Mouse (Mus musculus): Measurements from ENCODE around the gene Sept1.
A peak's percentile ranks its signal among the peaks of the same experiment; 100 is the strongest.

The Sept1 gene

DNA sequence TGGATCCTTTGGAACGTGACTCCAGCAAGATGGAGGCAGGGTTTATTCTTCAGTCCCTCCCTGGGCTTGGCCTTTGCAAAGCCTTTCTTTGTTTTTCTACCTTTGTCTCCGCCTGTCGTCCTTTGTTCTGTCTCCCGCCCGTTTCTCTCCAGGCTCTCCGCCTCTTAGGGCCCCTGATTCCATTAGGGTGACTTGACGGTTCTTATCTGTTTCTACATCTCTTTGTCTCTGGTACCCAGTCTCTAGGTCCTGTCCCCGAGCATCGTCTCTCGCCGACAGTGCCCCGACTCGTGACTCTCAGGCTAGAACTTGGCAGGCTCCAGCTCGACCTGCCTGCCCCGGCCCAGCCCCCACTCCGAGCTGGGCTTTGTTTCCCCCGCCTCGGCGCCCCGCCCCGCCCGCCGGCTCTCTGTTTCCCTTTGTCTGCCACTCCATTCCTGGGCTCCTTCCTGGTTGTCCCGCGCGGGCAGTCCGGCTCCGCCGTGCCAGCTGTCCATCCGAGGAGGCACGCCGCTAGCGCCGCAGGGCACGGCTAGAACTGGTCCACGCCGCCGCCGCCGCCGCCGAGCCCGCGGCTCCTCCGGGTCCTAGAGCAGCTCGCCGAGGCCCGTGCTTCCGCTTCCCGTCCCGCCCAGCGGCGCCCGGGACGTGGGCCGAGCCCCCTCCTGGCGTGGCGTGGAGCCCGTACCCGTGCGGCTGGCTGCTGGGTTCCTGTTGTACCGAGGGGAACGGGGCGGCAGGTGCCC, at the start of gene Sept1, which contains the start of gene Zfp553:
Gene Sept1 (minus strand): TSS at position 509 of the 746 bp plus-strand sequence.
Gene Zfp553 (plus strand): TSS at position 440 of the 746 bp plus-strand sequence.
- peak; percentile 89 for DNase-seq (ENCODE audit: low spot score)

DNA sequence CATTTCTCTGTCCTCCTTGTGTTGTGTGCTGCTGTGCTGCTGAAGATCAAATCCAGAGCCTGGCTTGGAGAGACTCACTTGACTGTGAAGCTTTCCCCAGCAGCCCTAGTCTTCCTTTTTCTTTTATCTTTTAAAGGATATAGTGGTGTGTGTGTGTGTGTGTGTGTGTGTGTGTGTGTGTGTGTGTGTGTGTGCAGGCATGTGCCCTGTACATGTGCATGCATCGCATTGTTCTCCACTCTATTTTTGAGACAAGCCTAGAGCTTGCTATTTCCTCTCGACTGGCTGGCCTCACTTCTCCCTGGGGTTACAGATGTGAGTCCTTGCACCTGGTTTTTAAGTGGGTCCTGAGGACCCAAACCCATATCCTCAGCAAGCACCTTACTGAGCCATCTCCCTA, 49.3 kb upstream of the Sept1 start:
- no peak for DNase-seq (ENCODE audit: low spot score)

DNA sequence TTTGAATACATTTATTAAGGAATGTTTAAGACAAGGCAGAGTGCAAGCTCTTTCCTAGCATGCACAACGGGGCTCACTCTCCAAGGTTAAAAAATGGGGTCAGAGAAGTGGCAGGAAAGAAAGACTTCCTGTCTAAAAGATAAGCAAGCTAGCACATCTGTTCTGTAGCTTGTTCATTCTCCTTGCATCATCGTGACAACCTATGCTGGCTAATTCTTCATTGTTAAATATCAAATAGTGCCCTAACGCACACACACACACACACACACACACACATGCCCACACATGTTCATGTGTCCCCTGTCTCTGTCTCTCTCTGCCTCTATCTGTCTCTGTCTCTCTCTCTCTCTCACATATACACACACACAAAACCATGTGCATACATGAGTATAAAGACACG, 48.2 kb upstream of the Sept1 start:
- no peak for DNase-seq (ENCODE audit: low spot score)

DNA sequence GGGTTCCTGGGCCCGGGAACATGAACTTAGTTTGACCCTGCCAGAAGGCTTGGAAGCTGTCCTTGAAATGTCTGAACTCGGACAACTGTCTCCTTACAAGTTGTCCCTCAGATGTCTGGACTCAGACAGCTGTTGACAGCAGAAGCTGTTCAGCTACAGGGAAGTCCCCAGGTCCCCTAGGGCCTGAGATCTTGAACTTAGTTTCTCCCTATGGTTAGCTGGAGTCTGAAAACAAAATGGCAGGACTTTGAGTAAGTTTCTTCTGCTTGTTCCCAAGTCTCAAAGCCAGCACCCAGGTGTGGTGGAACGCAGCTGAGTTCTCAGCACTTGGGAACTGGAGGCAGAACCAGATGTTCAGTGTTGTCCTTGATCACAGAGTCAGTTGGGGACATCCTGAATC, 47.2 kb upstream of the Sept1 start:
- DNase-seq (ENCODE audit: low spot score): no peak

DNA sequence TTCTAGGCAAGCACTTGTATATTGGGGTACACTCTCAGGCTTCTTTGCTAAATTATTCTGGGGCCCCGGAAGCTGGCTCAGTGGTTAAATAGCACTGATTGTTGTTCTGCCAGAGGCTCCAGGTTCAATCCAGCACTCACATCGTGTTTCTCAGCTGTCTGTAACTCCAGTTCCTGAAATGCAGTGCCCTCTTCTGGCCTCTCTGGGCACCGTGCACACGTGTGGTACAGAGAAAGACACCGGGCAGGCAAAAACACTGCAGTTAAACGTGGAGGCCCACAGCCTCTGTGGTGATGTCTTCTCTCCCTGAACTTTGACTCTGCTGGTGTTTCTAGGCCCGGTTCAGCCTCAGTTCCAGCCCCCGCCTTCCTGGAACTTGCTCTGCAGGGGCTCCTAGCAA, 45.4 kb upstream of the Sept1 start:
- DNase-seq (ENCODE audit: low spot score): peak; percentile 77

DNA sequence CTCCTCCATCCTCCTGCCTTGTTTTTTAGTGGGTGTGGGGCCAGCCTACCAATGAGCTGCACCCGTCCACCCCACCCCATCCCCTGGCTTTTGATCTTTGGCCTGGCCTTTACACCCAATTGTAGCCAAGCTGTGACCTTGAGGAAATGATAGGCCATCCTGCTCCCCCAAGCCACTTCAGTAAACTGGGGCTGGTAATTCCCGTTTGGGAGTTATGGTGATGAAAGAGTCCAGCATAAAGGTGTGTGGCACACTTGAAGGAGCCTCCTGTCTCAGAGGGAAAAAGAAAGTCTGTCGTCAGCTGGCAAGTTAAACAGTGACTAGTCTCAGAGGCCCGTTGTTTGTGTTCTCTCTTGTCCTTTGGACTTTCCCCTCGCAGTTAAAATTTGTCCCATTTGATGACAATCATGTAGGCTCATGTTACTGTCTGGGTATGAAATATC, 43.6 kb upstream of the Sept1 start:
- DNase-seq (ENCODE audit: low spot score): no peak

DNA sequence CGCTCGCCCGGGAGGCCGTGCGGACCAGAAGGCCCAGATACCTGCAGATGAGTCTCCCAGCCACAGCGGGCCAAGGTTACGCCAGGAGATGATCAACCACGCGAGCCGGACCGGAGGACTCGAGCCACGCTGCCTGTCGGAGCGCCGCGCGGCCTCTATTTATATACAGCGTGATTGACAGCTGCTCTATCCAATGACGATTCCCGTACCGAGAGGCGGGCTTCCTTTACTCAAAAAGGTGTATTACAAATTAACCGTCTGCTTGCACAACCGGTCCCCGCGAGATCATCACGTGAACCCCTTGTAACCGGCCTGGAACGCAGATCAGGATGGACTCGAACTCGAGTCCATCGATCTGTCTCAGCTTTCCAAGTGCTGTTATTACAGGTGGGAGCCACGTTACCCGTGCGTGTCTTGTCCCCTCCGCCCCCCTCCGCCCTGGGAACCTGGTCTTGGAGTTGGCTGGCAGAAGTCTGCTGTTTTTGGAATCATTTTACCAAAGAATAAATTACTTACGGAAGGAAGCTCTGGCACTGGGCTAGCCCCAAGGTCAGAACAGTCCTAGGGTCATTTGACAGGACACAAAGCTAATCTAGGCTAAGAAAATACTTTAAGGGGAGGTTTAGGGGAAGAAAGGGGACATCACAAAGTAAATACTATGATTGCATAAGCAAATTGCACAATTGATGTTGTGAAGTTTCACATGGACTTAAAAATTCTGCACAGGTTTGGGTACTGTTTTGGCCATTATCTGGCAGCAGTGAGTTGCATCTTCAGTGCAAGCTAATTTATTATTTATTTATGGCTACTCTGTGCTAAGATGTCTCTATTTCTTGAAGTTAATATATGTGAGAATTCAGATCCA, 41.2 kb upstream of the Sept1 start, which contains the start of gene Sephs2:
Gene Sephs2 (minus strand): TSS at position 131 of the 865 bp plus-strand sequence.
- DNase-seq (ENCODE audit: low spot score): peak; percentile 95

DNA sequence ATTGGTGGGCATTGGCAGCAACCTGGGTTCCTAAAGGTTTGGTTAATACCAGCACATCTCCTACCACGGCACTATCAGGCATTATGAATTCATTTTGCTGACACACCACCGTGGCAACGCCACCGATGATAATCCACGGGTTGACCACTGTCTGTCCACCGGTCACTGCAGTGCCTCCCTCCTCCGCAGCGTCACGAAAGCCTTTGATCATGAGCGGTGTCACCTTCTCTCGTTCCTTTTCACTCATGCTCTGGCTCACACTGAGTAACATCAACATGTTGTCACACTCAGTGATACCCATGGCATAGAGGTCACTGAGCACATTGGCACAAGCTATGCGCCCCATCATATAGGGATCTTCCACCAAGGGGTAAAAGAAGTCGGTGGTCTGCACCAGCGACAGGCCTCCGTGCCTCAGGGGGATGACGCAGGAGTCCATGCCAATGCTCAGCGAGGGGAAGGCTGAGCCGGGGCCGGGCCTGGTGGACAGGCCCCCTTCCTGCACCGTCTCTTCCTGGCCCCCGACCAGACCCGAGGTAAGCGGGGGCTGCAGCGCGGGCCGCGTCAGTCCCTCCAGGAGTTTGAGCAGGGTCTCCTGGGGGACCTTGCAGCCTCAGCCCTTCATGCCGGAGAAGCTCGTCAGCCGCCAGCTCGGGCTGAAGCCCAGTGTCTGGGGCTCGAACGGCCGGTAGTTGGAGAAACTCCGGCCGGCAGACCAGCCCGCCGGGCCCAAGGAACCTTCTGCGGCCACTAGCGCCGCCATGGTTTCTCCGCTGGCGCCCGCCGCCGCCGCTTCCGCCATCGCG, 40.4 kb upstream of the Sept1 start:
- DNase-seq (ENCODE audit: low spot score): peak; percentile 38

DNA sequence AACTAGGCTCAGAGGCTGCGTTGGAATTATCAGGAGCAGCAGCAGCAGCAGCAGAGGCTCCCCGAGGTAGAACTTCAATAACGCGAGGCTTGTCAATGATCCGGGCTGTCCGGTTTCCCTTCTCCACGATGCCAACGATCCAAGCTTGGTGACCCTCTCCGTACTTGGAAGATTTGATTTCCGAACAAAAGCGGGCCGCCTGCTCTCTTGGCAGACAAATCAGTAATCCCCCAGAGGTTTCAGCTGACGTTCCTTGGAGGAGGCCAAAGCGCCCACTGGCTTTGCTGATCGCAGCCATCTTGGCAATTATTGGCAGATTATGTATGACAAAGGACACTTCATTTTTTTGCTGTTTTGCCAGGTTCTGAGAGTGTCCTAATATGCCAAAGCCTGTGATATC, 39.6 kb upstream of the Sept1 start:
- no peak for DNase-seq (ENCODE audit: low spot score)

DNA sequence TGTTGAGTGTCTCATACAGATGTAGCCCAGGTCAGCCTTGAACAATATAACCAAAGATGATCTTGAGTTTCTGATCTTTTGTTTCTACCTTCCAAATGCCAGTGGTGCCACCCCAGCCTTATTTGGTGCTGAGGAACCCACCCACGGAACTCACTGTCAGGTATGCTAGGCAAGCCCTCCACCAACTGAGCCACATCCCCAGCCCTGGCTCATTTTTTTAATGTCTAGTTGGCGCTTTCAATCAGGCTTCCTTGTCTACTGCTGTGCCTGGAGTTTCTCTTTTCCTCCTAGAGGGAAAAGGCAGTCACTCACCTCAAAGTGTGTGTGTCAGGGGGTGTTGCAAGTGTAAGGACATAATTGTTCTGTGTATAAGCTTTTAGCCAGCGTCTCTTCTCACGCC, 38.2 kb upstream of the Sept1 start:
- DNase-seq (ENCODE audit: low spot score): no peak

DNA sequence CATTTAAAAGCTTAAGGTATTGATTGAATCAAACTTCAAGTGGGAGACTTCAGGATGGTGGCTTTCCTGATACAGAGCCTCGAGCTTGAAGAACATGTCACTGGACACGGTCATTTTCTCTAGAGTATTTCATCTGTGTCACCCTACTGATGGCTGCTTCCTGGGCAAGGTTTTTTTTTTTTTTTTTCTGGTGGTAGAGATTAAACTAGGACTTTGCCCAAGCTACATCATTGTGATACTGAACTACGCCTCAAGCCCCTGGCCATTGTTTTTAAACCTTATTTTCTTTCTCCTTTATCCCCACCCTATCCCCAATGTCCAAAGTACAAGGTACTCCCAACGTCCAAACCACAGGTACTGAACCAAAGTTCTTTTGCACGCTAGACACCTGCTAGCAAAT, 37.7 kb upstream of the Sept1 start:
- no peak for DNase-seq (ENCODE audit: low spot score)

DNA sequence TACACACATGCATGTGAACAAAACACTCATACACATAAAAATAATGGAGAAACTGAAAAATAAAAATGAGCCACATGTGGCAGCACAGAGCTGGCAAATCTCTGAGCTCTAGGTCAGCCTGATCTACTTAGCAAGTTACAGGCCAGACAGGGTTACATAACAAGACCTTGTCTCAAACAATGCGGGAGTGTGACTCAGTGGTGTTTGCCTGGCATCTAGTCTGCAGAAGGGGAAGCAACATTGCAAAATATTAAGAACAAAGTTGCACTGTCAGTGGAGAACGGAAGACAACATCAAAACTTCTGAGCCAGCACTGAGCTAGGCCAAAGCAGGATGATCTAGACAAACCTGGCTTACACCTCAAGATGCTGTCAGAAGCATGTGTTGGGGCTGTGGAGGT, 37.3 kb upstream of the Sept1 start:
- no peak for DNase-seq (ENCODE audit: low spot score)

DNA sequence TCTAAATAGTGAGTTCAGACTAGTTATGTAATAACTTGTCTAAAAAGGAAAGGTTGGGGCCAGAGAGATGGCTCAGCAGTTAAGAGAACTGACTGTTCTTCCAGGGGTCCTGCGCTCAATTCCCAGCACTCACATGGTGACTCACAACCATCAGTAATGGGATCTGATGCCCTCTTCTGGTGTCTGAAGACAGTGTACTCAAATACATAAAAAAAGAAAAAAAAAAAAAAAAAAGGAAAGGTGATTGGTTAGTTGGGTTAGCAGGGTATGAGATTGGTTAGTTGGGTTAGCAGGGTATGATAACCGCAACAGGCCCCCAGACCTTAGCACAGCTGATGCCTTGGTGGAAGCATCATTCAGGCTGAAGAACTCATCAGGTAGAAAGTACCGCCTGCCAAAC, 30.6 kb upstream of the Sept1 start:
- no peak for DNase-seq (ENCODE audit: low spot score)

DNA sequence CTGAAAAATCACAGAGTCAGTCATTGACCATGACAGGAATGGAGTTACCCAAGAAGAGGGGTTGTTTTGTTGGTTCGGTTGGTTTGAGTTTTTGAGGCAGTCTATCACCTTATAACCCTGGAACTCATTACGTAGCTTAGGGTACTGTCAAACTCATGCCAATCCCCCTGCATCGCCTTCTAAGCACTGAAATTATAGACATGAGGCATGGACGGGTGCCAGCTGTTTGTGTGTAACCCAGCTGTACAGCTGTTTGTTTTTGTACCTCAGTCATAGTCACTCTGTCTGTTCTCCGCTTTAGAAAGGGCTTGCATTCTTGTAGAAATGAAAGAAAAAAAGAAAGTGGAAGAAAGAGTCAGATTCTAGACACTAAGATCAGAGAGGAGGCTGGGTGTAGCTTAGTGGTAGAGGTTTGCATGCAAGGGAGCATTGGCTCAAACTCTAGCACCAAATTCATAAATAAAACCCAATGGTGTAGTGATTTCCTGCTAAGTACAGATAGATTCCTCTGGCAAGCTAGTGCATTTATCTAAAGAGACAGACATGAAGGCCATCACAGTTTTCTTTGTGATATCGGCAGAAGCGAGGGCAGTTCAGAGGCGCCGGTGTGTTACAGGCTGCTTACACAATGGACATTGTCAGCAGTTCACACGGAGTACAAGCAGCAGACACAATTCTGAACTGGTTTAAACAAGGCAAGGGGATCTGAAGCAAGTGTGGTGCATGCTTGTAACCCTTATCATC, 29.5 kb upstream of the Sept1 start:
- DNase-seq (ENCODE audit: low spot score): no peak

DNA sequence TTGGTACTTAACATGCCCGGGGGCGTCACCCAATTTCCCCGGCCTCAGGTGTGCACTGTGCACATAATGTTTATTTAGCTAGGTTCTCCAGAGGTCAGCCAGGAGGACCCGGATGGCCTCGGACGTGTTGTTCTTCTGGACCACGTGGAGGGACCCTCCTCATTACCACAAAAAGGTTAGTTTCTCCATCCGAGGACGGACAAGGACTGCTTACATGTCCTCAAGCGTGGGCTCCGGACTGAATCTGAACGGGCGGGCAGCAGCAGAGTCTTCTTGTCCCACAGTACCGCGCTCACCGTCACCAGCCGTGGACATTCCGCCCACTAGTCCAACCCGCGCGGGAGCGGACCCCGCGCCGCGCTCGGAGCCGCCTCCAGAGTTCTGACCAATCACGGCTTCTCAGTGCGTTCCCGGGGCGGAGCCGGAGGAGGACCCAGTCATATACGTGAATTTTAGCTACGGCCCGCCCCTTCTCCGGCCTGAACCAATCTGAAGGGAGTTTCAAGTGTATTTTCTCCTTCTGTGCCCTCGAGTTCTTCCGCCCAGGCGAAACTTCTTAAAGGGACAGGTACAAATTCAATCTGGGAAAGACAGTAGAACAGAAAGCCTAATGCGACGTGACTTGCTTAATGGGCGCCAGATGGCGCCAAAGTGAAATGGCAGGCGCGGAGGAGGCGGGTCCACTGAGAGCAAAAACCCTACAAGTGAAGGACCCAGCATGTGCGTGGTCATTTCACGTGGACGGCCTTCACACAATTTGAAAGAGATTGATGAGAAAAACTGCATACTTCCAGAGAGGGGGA, 27.6 kb upstream of the Sept1 start, which contains the start of gene Dctpp1:
Gene Dctpp1 (minus strand): TSS at position 401 of the 803 bp plus-strand sequence.
- DNase-seq (ENCODE audit: low spot score): peak; percentile 98

DNA sequence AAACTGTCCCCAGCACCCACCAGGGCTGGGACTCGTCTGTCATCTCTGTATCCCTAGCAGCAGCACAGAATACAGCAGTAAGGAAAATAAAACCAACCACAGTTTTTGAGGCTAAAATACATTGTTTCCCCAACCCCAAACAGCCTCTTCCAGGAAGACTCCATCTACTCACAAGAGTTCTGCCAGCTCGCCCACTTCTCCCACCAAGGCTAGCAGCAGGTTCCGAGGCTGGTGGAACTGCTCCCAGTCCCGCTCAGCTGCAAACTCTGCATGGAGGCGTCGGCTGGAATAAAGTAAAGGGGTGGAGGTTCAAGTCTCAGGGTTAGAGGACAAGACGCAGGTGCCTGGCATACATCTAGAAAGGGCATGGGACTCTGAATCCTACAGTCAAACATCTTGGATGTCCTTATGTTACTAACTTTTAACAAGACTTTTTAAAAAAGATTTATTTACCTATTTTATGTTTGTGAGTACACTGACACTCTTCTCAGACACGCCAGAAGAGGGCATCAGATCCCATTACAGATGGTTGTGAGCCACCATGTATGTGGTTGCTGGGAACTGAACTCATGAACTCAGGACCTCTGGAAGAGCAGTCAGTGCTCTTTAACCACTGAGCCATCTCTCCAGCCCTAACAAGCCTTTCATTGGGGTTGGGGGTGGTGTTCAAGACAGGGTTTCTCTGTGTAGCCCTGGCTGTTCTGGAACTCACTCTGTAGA, 26.4 kb upstream of the Sept1 start:
- no peak for DNase-seq (ENCODE audit: low spot score)

DNA sequence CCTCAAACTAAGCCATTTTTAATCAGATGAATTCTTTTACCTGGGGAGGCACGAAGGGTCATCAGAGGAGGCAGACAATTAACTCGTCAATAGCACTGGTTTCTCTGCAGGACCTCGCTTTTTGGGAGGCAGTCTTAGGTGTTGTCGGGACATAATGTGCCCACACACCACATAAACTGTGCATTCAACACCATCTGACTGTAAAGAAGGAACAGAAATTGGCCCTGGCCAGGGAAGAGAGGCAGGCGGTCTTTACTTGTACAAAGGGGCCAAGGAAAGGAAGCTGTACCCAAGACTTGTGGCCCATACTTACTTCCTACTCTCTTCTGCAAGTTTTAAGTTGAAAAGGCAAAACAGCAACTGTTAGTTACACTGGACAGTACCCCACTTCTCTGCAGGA, 23.6 kb upstream of the Sept1 start:
- DNase-seq (ENCODE audit: low spot score): no peak

DNA sequence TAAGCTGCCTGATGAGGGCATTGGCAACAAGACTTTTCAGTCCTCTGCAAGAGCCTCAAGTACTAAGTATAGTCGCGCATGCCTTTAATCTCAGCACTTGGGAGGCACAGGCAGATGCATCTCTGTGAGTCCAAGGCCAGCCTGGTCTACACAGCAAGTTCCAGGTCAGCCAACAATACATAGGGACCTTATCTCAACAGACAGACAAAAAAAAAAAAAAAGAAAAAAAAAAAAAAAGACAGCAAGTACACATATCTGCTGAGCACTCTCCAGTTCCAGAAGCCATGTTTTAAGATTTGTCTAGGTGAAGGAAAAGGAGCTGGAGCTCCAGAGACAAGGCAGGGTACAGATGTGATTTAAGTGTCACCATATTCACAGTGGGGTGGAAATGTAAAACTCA, 23.0 kb upstream of the Sept1 start:
- DNase-seq (ENCODE audit: low spot score): no peak

DNA sequence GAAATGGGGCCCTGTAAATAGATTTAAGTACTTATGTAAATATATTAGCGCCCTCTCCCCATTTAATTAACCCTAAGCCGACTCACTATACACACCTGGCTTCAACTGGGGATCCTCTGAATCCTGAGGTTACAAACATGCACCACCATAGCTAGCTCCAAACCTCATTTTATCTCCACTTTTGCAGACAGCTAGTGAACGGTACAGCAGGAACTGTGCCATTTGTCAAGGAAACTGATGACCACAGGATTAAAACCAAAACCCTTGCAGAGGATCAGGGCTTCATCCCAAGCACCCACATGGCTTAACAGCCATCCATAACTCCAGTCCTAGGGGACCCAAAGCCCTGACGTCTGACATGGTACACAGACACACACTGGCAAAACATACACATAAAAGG, 22.1 kb upstream of the Sept1 start:
- DNase-seq (ENCODE audit: low spot score): no peak
